Mouse (Mus musculus): ENCODE data around the gene Dyrk2. TPM values are rescaled to one million over a fixed set of nuclear protein-coding genes. Genes with fewer than 3 reads are reported as not detected.

The Dyrk2 gene
- polyA plus RNA-seq, 1 experiment from 2014 or later: 12.3 TPM

DNA sequence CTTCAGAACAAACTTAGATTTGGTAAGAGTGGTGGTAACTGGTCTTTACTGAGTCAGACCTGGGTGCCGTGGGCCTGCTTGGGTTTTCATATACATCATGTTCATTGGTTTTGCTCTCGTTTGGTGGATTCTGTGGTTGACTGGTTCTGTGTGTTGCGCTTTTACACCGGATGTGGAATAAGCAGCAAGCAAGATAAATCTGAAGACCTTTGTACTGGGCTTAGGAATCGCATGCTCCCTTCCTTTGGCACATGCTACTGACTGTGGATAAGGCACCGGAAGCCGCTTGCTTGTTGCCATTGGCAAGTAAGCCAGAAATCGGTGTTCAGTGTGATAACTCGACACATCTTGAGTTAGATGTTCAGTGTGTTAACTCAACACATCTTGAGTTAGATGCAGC, 15.4 kb downstream of the Dyrk2 start:
- Histone ChIP-seq H3K4me1 (ENCODE audit: control insufficient read depth, insufficient read depth, low read length) (peaks cover 5% of the 10 kb centered on the region; the same call in 1 of the 2 replicates), H3K9ac (ENCODE audit: low read depth, low read length) (no peak overlapping the region), H3K27me3 (ENCODE audit: control insufficient read depth, insufficient read depth, low read depth, low read length) (no peaks in the 10 kb centered on the region), H3K27ac (ENCODE audit: low read length) (no peak overlapping the region), H3K4me2 (ENCODE audit: low read length) (no peak overlapping the region), H3K4me3 (ENCODE audit: low read depth, low read length) (no peak overlapping the region), H3K9me3 (replicated peaks; ENCODE audit: control insufficient read depth, low read length, poor library complexity, severe bottlenecking) (peaks cover 2% of the 10 kb centered on the region; the same call in 1 of the 2 replicates), H3K36me3 (ENCODE audit: control insufficient read depth, insufficient read depth, low read length) (peaks cover 20% of the 10 kb centered on the region)
- 92% methylated on average over 9 of the region's 9 CpGs for WGBS
- ATAC-seq: no peak

DNA sequence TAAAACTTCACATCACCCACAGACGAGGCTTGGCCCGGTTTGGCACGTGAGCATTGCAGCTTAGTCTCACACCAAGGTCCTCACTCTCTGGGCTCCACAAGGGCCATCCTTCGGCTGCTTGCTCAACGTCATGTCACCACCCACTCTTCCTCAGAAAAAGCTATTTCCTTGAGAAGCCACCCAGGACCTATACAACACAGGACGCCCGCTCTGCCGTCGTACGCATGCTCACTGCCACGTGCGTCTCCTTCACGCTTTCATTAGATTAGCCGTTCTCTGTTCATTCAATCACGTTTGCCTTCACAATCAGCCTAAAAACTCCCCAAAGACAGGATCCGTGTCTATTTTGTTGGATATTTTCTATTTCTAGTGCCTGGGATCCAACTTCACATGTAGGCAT, 17.5 kb downstream of the Dyrk2 start:
- Histone ChIP-seq H3K9me3 (replicated peaks; ENCODE audit: control insufficient read depth, low read length, poor library complexity, severe bottlenecking) (no peaks in the 10 kb centered on the region; the same call in 1 of the 2 replicates), H3K9ac (ENCODE audit: low read depth, low read length) (no peak overlapping the region), H3K27me3 (ENCODE audit: control insufficient read depth, insufficient read depth, low read depth, low read length) (no peaks in the 10 kb centered on the region), H3K4me1 (ENCODE audit: control insufficient read depth, insufficient read depth, low read length) (peaks cover 5% of the 10 kb centered on the region; the same call in 1 of the 2 replicates), H3K4me2 (ENCODE audit: low read length) (0 out of 2 replicates have a peak overlapping the region, but pooled peaks have one; percentile 30), H3K36me3 (ENCODE audit: control insufficient read depth, insufficient read depth, low read length) (peaks cover 6% of the 10 kb centered on the region; the same call in 1 of the 2 replicates), H3K27ac (ENCODE audit: low read length) (no peak overlapping the region), H3K4me3 (ENCODE audit: low read depth, low read length) (no peak overlapping the region)
- ATAC-seq: no peak
- 55% methylated on average over 16 of the region's 16 CpGs for WGBS

GRCm38 (mm10) chr10:118848501-118848900, 21.5 kb downstream of the Dyrk2 start:
- 79% methylated on average over 4 of the region's 4 CpGs for WGBS
- H3K36me3 ChIP-seq (ENCODE audit: control insufficient read depth, insufficient read depth, low read length): no peaks in the 10 kb centered on the region
- H3K4me1 ChIP-seq (ENCODE audit: control insufficient read depth, insufficient read depth, low read length): no peaks in the 10 kb centered on the region
- H3K9me3 ChIP-seq (replicated peaks; ENCODE audit: control insufficient read depth, low read length, poor library complexity, severe bottlenecking): no peaks in the 10 kb centered on the region; the same call in 1 of the 2 replicates
- H3K9ac ChIP-seq (ENCODE audit: low read depth, low read length): no peak overlapping the region
- ATAC-seq: no peak
- no peaks in the 10 kb centered on the region for H3K27me3 ChIP-seq (ENCODE audit: control insufficient read depth, insufficient read depth, low read depth, low read length)
- H3K27ac ChIP-seq (ENCODE audit: low read length): no peak overlapping the region
- H3K4me3 ChIP-seq (ENCODE audit: low read depth, low read length): no peak overlapping the region
- H3K4me2 ChIP-seq (ENCODE audit: low read length): no peak overlapping the region

DNA sequence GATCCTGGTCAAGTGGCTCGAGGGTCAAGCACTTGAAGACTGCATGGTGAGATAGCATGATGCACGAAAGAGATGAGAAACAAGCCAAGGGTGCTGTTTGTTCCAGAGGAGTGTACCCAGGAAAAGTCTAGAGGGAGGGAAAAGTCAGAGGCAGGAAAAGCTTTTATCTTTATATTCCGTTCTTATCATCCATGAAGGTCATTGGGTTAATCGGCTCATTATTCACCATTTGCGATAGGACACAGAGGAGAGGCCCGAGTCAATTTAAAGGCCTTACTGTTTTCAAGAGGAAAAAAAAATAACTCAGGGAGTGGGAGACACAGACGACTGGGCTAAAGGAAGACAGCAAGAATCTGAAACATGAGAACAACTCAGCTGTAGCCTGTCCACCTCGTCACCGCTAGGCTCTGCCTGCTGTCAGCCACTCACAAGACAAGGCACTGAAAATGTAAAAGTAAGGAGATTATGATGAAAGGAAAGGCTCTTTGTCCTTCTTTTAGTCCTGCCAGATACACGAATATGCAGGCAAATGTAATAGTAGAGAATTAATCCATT, 22.9 kb downstream of the Dyrk2 start:
- no peak for ATAC-seq
- H3K4me3 ChIP-seq (ENCODE audit: low read depth, low read length): no peak overlapping the region
- WGBS: 46% methylated on average over 10 of the region's 10 CpGs
- H3K9me3 ChIP-seq (replicated peaks; ENCODE audit: control insufficient read depth, low read length, poor library complexity, severe bottlenecking): no peaks in the 10 kb centered on the region; the same call in 1 of the 2 replicates
- no peaks in the 10 kb centered on the region for H3K27me3 ChIP-seq (ENCODE audit: control insufficient read depth, insufficient read depth, low read depth, low read length)
- no peak overlapping the region for H3K4me2 ChIP-seq (ENCODE audit: low read length)
- H3K27ac ChIP-seq (ENCODE audit: low read length): no peak overlapping the region
- no peak overlapping the region for H3K9ac ChIP-seq (ENCODE audit: low read depth, low read length)
- no peaks in the 10 kb centered on the region for H3K36me3 ChIP-seq (ENCODE audit: control insufficient read depth, insufficient read depth, low read length)
- H3K4me1 ChIP-seq (ENCODE audit: control insufficient read depth, insufficient read depth, low read length): no peaks in the 10 kb centered on the region

GRCm38 (mm10) chr10:118840598-118840997, 29.4 kb downstream of the Dyrk2 start:
- Histone ChIP-seq H3K27me3 (ENCODE audit: control insufficient read depth, insufficient read depth, low read depth, low read length) (no peaks in the 10 kb centered on the region), H3K36me3 (ENCODE audit: control insufficient read depth, insufficient read depth, low read length) (no peaks in the 10 kb centered on the region), H3K9me3 (replicated peaks; ENCODE audit: control insufficient read depth, low read length, poor library complexity, severe bottlenecking) (no peaks in the 10 kb centered on the region), H3K27ac (ENCODE audit: low read length) (no peak overlapping the region), H3K4me2 (ENCODE audit: low read length) (no peak overlapping the region), H3K4me3 (ENCODE audit: low read depth, low read length) (no peak overlapping the region), H3K4me1 (ENCODE audit: control insufficient read depth, insufficient read depth, low read length) (no peaks in the 10 kb centered on the region), H3K9ac (ENCODE audit: low read depth, low read length) (no peak overlapping the region)
- ATAC-seq: no peak
- WGBS: 78% methylated on average over 9 of the region's 9 CpGs

GRCm38 (mm10) chr10:118839343-118840141, 30.5 kb downstream of the Dyrk2 start:
- Histone ChIP-seq H3K27me3 (ENCODE audit: control insufficient read depth, insufficient read depth, low read depth, low read length) (no peaks in the 10 kb centered on the region), H3K9ac (ENCODE audit: low read depth, low read length) (no peak overlapping the region), H3K4me1 (ENCODE audit: control insufficient read depth, insufficient read depth, low read length) (no peaks in the 10 kb centered on the region), H3K4me3 (ENCODE audit: low read depth, low read length) (no peak overlapping the region), H3K4me2 (ENCODE audit: low read length) (no peak overlapping the region), H3K27ac (ENCODE audit: low read length) (no peak overlapping the region), H3K36me3 (ENCODE audit: control insufficient read depth, insufficient read depth, low read length) (no peaks in the 10 kb centered on the region), H3K9me3 (replicated peaks; ENCODE audit: control insufficient read depth, low read length, poor library complexity, severe bottlenecking) (no peaks in the 10 kb centered on the region)
- ATAC-seq: no peak
- WGBS: 92% methylated on average over 19 of the region's 19 CpGs

GRCm38 (mm10) chr10:118837636-118838035, 32.4 kb downstream of the Dyrk2 start:
- Histone ChIP-seq H3K4me2 (ENCODE audit: low read length) (no peak overlapping the region), H3K9ac (ENCODE audit: low read depth, low read length) (no peak overlapping the region), H3K27ac (ENCODE audit: low read length) (no peak overlapping the region), H3K4me1 (ENCODE audit: control insufficient read depth, insufficient read depth, low read length) (no peaks in the 10 kb centered on the region), H3K4me3 (ENCODE audit: low read depth, low read length) (no peak overlapping the region), H3K27me3 (ENCODE audit: control insufficient read depth, insufficient read depth, low read depth, low read length) (no peaks in the 10 kb centered on the region), H3K9me3 (replicated peaks; ENCODE audit: control insufficient read depth, low read length, poor library complexity, severe bottlenecking) (no peaks in the 10 kb centered on the region), H3K36me3 (ENCODE audit: control insufficient read depth, insufficient read depth, low read length) (no peaks in the 10 kb centered on the region)
- WGBS: 75% methylated on average over 8 of the region's 8 CpGs
- no peak for ATAC-seq

- H3K4me1 ChIP-seq (ENCODE audit: control insufficient read depth, insufficient read depth, low read length): no peaks in the 10 kb centered on the region
- no peaks in the 10 kb centered on the region for H3K27me3 ChIP-seq (ENCODE audit: control insufficient read depth, insufficient read depth, low read depth, low read length)
- no peak overlapping the region for H3K27ac ChIP-seq (ENCODE audit: low read length)
- no peak overlapping the region for H3K4me2 ChIP-seq (ENCODE audit: low read length)
- no peaks in the 10 kb centered on the region for H3K36me3 ChIP-seq (ENCODE audit: control insufficient read depth, insufficient read depth, low read length)
- 73% methylated on average over 8 of the region's 8 CpGs for WGBS
- H3K9me3 ChIP-seq (replicated peaks; ENCODE audit: control insufficient read depth, low read length, poor library complexity, severe bottlenecking): no peaks in the 10 kb centered on the region
- no peak for ATAC-seq
- H3K4me3 ChIP-seq (ENCODE audit: low read depth, low read length): no peak overlapping the region
- H3K9ac ChIP-seq (ENCODE audit: low read depth, low read length): no peak overlapping the region
These were observed 38.8 kb downstream of the Dyrk2 start for GRCm38 (mm10) chr10:118831190-118831589.

GRCm38 (mm10) chr10:118829641-118830040, 40.4 kb downstream of the Dyrk2 start:
- Histone ChIP-seq H3K9ac (ENCODE audit: low read depth, low read length) (no peak overlapping the region), H3K4me3 (ENCODE audit: low read depth, low read length) (no peak overlapping the region), H3K4me1 (ENCODE audit: control insufficient read depth, insufficient read depth, low read length) (no peaks in the 10 kb centered on the region), H3K36me3 (ENCODE audit: control insufficient read depth, insufficient read depth, low read length) (no peaks in the 10 kb centered on the region), H3K27me3 (ENCODE audit: control insufficient read depth, insufficient read depth, low read depth, low read length) (no peaks in the 10 kb centered on the region), H3K4me2 (ENCODE audit: low read length) (no peak overlapping the region), H3K9me3 (replicated peaks; ENCODE audit: control insufficient read depth, low read length, poor library complexity, severe bottlenecking) (no peaks in the 10 kb centered on the region), H3K27ac (ENCODE audit: low read length) (no peak overlapping the region)
- ATAC-seq: no peak
- 88% methylated on average over 2 of the region's 2 CpGs for WGBS
